Comparison of ENCODE assay signal across 8 mouse cellular contexts in the genomic region with DNA sequence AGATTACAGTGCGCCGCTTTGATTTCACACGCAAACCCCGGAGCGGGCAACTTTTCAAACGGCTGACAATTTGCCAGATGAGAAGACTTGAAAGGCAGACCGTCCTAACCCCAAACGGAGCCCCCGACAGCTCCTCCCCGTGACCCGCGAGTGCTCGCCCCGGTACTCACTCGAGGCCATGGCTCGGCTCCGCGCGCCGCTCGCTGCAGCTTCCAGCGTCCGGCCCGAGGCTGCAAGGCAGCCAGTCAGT. TPM values are rescaled to one million over a fixed set of nuclear protein-coding genes. Genes with fewer than 3 reads are reported as not detected.
DNase-seq lines count a peak whose midpoint lies in the region; ATAC-seq lines count a peak whose summit lies in the region.

No protein-coding gene starts in this region.

- DNase-seq in kidney, adult 18-20 months = no peak
- peak; percentile 73 for DNase-seq in hindbrain, embryonic 14.5 days (ENCODE audit: low spot score)
- DNase-seq in left cerebral cortex, adult 18-20 months (ENCODE audit: low spot score in 2 of 2) = no peak
- no peak for DNase-seq in right cerebral cortex, postnatal 10 days (ENCODE audit: low spot score in 2 of 2)
- no peak for DNase-seq in thymus, postnatal 25 days

- peaks cover 8% of the 10 kb centered on the region; the same call in 1 of the 2 replicates for H3K4me1 ChIP-seq in kidney, embryonic 15.5 days
- H3K4me1 ChIP-seq in brown adipose tissue, adult 24 weeks (ENCODE audit: control insufficient read depth, insufficient read depth, insufficient read length, low read length) = no peaks in the 10 kb centered on the region
- 0 out of 2 replicates have a peak, but pooled peaks cover 8% of the 10 kb centered on the region for H3K4me1 ChIP-seq in hindbrain, embryonic 14.5 days (replicated peaks; ENCODE audit: control insufficient read depth, insufficient read depth, low read length)
- peaks cover 13% of the 10 kb centered on the region; the same call in 1 of the 2 replicates for H3K4me1 ChIP-seq in midbrain, embryonic 15.5 days

- peak overlapping the region; percentile 96 for H3K27ac ChIP-seq in kidney, embryonic 15.5 days
- peak overlapping the region; percentile 89 for H3K27ac ChIP-seq in brown adipose tissue, adult 24 weeks (replicated peaks; ENCODE audit: low read depth, low read length)
- H3K27ac ChIP-seq in hindbrain, embryonic 14.5 days = peak overlapping the region; percentile 89
- H3K27ac ChIP-seq in midbrain, embryonic 15.5 days = peak overlapping the region; percentile 83

- H3K36me3 ChIP-seq in kidney, embryonic 15.5 days = no peaks in the 10 kb centered on the region
- no peaks in the 10 kb centered on the region for H3K36me3 ChIP-seq in hindbrain, embryonic 14.5 days (replicated peaks; ENCODE audit: control insufficient read depth, insufficient read depth)
- H3K36me3 ChIP-seq in midbrain, embryonic 15.5 days (replicated peaks) = no peaks in the 10 kb centered on the region

- H3K4me2 ChIP-seq in kidney, embryonic 15.5 days = peak overlapping the region; percentile 91
- peak overlapping the region; percentile 77 for H3K4me2 ChIP-seq in hindbrain, embryonic 14.5 days (replicated peaks)
- peak overlapping the region; percentile 71 for H3K4me2 ChIP-seq in midbrain, embryonic 15.5 days

- peak overlapping the region; percentile 70 for H3K9ac ChIP-seq in kidney, embryonic 15.5 days
- peak overlapping the region; percentile 64 for H3K9ac ChIP-seq in hindbrain, embryonic 14.5 days
- H3K9ac ChIP-seq in midbrain, embryonic 15.5 days = peak overlapping the region; percentile 74

- ATAC-seq in kidney, embryonic 15.5 days (replicated peaks; ENCODE audit: low FRiP score) = no peak
- ATAC-seq in hindbrain, embryonic 14.5 days (ENCODE audit: low FRiP score) = no peak
- ATAC-seq in midbrain, embryonic 15.5 days (replicated peaks) = no peak

- peak overlapping the region; percentile 89 for H3K4me3 ChIP-seq in kidney, embryonic 15.5 days (replicated peaks)
- peak overlapping the region; percentile 97 for H3K4me3 ChIP-seq in brown adipose tissue, adult 24 weeks (ENCODE audit: insufficient read depth, low read depth, low read length)
- peak overlapping the region; percentile 76 for H3K4me3 ChIP-seq in hindbrain, embryonic 14.5 days (replicated peaks; ENCODE audit: low read length)
- peak overlapping the region; percentile 85 for H3K4me3 ChIP-seq in midbrain, embryonic 15.5 days

- H3K27me3 ChIP-seq in kidney, embryonic 15.5 days = no peaks in the 10 kb centered on the region
- no peaks in the 10 kb centered on the region for H3K27me3 ChIP-seq in hindbrain, embryonic 14.5 days (ENCODE audit: control insufficient read depth, insufficient read depth, low read length)
- 0 out of 2 replicates have a peak, but pooled peaks cover 7% of the 10 kb centered on the region for H3K27me3 ChIP-seq in midbrain, embryonic 15.5 days (replicated peaks)

- no peaks in the 10 kb centered on the region for H3K9me3 ChIP-seq in kidney, embryonic 15.5 days (replicated peaks)
- H3K9me3 ChIP-seq in hindbrain, embryonic 14.5 days (ENCODE audit: control insufficient read depth, low read length) = no peaks in the 10 kb centered on the region
- H3K9me3 ChIP-seq in midbrain, embryonic 15.5 days = no peaks in the 10 kb centered on the region

- under 1% methylated on average over 24 of the region's 24 CpGs for WGBS in kidney, embryonic 15.5 days
- under 1% methylated on average over 24 of the region's 24 CpGs for WGBS in hindbrain, embryonic 14.5 days
- WGBS in midbrain, embryonic 15.5 days = under 1% methylated on average over 24 of the region's 24 CpGs

RNA-seq across cellular contexts. Expression of gene Rel, which starts 0.3 kb away (rescaled TPM):
- polyA plus RNA-seq in kidney, embryonic 15.5 days (2015; fragmentation: Nextera tagmentation; extraction: Ambion mirVana) = 0.60 and 0.81 TPM in 2 replicates
- polyA plus RNA-seq in brown adipose tissue, adult 24 weeks (2012; ENCODE audit: insufficient read depth, insufficient read length, missing spikeins) = 1.8 and 3.1 TPM in 2 replicates
- 0.63 and 0.64 TPM in 2 replicates for polyA plus RNA-seq in hindbrain, embryonic 14.5 days (2014; fragmentation: Nextera tagmentation; extraction: Ambion mirVana)
- polyA plus RNA-seq in midbrain, embryonic 15.5 days (2015; fragmentation: Nextera tagmentation; extraction: Ambion mirVana) = 0.29 and 0.37 TPM in 2 replicates
- total RNA-seq in left cerebral cortex, adult 18-20 months (2021) = 1 to 10 TPM; 3.4 to 3.5 TPM
